Mouse (Mus musculus): ENCODE results near the gene Gas2l2. TPM values are rescaled to one million over a fixed set of nuclear protein-coding genes. Genes with fewer than 3 reads are reported as not detected.

The Gas2l2 gene
- total RNA-seq, 4 experiments from 2014 or later: 0.19 TPM; not detected in 3

GRCm38 (mm10) chr11:83394802-83395439 is 34.3 kb downstream of the Gas2l2 start:
- DNase-seq: no peak

DNA sequence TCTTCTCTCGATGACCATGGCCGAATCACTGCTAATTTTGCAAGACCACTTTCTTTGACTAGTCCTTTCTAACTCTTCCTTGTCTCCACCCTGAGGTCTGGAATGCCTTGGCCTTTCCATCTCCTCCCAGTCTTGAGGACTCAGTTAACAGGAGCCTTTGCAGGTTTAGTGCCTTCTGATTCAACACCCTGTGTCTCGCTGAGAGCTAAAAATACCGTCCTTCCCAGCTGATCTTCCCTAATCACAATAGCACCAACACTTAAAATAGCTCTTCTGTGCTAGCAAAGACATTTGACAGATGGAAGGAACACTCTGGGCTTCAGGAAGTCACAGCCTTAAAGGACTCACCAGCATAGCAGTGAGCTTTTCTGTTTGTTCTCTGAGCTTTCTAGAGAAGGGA is 36.2 kb downstream of the Gas2l2 start:
- DNase-seq: no peak

- no peak for DNase-seq
Observed at GRCm38 (mm10) chr11:83383532-83383887, 45.7 kb downstream of the Gas2l2 start.

GRCm38 (mm10) chr11:83382876-83383531 is 46.3 kb downstream of the Gas2l2 start:
- DNase-seq: no peak

DNA sequence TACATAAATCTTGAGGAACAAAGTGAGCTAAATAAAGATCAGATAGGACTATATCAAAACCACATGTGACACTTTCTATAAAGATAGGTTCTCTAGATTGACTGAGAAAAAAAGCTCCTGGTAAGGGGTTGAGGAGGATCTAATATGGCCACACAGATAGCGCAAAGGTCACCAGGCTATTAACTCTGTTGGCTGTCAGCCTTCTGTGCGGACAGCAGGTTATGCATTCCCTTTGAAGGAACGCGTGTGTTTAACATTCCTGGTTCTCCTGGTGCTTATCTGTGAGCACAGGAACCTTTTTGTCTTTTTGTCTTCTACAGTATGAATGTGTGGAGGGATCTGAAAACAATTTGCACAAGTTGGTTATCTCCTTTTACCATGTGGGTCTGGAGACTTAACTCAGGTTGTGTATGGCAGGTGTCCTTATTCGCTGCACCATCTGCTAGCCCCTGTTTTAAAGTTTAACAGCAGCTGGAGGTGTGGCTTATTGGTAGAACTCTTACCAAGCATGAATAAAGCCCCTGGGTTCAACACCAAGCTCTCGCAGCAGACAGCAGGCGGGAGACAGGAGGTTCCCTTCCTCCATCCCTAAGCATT is 49.4 kb downstream of the Gas2l2 start:
- no peak for DNase-seq

Other genes starting within 250 kb of the Gas2l2 start
- 1 to 10 TPM; 2.5 to 4.0 (median 3.5) TPM for gene Slfn3, start 238.1 kb downstream of the Gas2l2 start, total RNA-seq (2022)
- not detected for gene Slfn14, start 142.7 kb downstream of the Gas2l2 start, total RNA-seq (2022)
- gene Ap2b1, start 130.4 kb downstream of the Gas2l2 start, total RNA-seq (2022): 100 to 1,000 TPM; 110 to 118 (median 117) TPM
- 10 to 100 TPM; 17.3 to 24.2 (median 20.4) TPM for gene Pex12, start 126.9 kb downstream of the Gas2l2 start, total RNA-seq (2022)
- 10 to 100 TPM; 15.9 to 21.1 (median 17.8) TPM for gene Rasl10b, start 20.3 kb downstream of the Gas2l2 start, total RNA-seq (2022)
- gene 1700020L24Rik, start 8.2 kb upstream of the Gas2l2 start, total RNA-seq (2022): under 1 TPM in 1 of 4 experiments, not detected in 3; 0.89 TPM
- gene Mmp28, start 33.6 kb upstream of the Gas2l2 start, total RNA-seq (2022): 10 to 100 TPM; 15.5 to 19.1 (median 17.8) TPM
- 10 to 100 TPM; 58.3 to 80.5 (median 68.7) TPM for gene Taf15, start 43.6 kb upstream of the Gas2l2 start, total RNA-seq (2022)
- not detected for gene Heatr9, start 92.7 kb upstream of the Gas2l2 start, total RNA-seq (2022)
- gene Ccl5, start 101.1 kb upstream of the Gas2l2 start, total RNA-seq (2022): 1 to 10 TPM; 2.1 to 3.8 (median 2.7) TPM
- gene Ccl9, start 149.2 kb upstream of the Gas2l2 start, total RNA-seq (2022): 10 to 100 TPM in 1 of 4 experiments, 1 to 10 TPM in 3; 3.8 to 11.6 (median 6.6) TPM
- gene Ccl6, start 163.6 kb upstream of the Gas2l2 start, total RNA-seq (2022): 10 to 100 TPM; 11.5 to 22.0 (median 14.3) TPM
- not detected for gene Rpl9-ps1, start 216.2 kb upstream of the Gas2l2 start, total RNA-seq (2022)
- 1 to 10 TPM in 2 of 4 experiments, under 1 TPM in 2; 0.67 to 1.1 (median 0.91) TPM for gene Ccl3, start 219.9 kb upstream of the Gas2l2 start, total RNA-seq (2022)
- 1 to 10 TPM in 1 of 4 experiments, under 1 TPM in 2, not detected in 1; 0.52 to 1.4 (median 0.59) TPM for gene Ccl4, start 233.1 kb upstream of the Gas2l2 start, total RNA-seq (2022)